Mouse (Mus musculus) midbrain, postnatal 0 days (tissue): Measurements from ENCODE around the gene Sh3pxd2b. TPM values are rescaled to one million over a fixed set of nuclear protein-coding genes. Genes with fewer than 3 reads are reported as not detected.
A peak's percentile ranks its signal among the peaks of the same experiment; 100 is the strongest.

Experiments used
- ATAC-seq: fragments of 200-750 bp; cut with Nextera tagmentation; 2 replicates; pipeline ENCODE4 v1.8.0; 2017; ENCODE audit warnings: moderate number of reproducible peaks, mild to moderate bottlenecking, moderate TSS enrichment, moderate library complexity; ENCODE audit not compliant: low FRiP score
- DNase-seq: peaks from one replicate; pipeline ENCODE4 v3.0.0-alpha.2; 2015; ENCODE audit warnings: low spot score
- H3K27ac ChIP-seq: fragments of 300-500 bp; sonication (generic); 2 replicates; pipeline ENCODE4 v1.5.1; 2014; ENCODE audit warnings: low read depth, mild to moderate bottlenecking, low read length, mixed read lengths
- H3K27me3 ChIP-seq: fragments of 300-500 bp; sonication (generic); 2 replicates; pipeline ENCODE4 v1.6.1; 2014; ENCODE audit warnings: low read length, control low read depth, mixed read lengths; ENCODE audit not compliant: insufficient read depth
- H3K36me3 ChIP-seq: fragments of 300-500 bp; sonication (generic); 2 replicates; pipeline ENCODE4 v1.6.1; 2014; ENCODE audit warnings: low read length, control low read depth, mixed read lengths; ENCODE audit not compliant: insufficient read depth
- H3K4me1 ChIP-seq: fragments of 300-500 bp; sonication (generic); 2 replicates; pipeline ENCODE4 v1.6.1; 2014; ENCODE audit warnings: mild to moderate bottlenecking, control low read depth, antibody characterized with exemption, low read length, mixed read lengths; ENCODE audit not compliant: insufficient read depth
- H3K4me2 ChIP-seq: fragments of 300-500 bp; sonication (generic); 2 replicates; pipeline ENCODE4 v1.6.1; 2014; ENCODE audit warnings: low read depth, mild to moderate bottlenecking, low read length, mixed read lengths; ENCODE audit not compliant: poor library complexity, severe bottlenecking
- H3K4me3 ChIP-seq: fragments of 300-500 bp; sonication (generic); 2 replicates; pipeline ENCODE4 v1.5.1; 2014; ENCODE audit warnings: low read depth, mild to moderate bottlenecking, low read length, moderate library complexity
- H3K9ac ChIP-seq: fragments of 300-500 bp; sonication (generic); replicated peaks from 2 replicates; pipeline ENCODE4 v1.6.1; 2014; ENCODE audit warnings: mild to moderate bottlenecking, low read length, moderate library complexity, mixed read lengths; ENCODE audit not compliant: poor library complexity, severe bottlenecking
- H3K9me3 ChIP-seq: fragments of 300-500 bp; sonication (generic); 2 replicates; pipeline ENCODE4 v1.6.1; 2016; ENCODE audit warnings: low read length, control low read depth
- CTCF ChIP-seq: IDR thresholded peaks from 2 replicates; pipeline ENCODE4 v1.5.1; 2016; ENCODE audit warnings: antibody characterized with exemption, mild to moderate bottlenecking
- WGBS: fragments of 180-500 bp; shearing (Covaris S2); extraction: QIAGEN DNeasy Blood & Tissue Kit; methylation state at CpG from one replicate; pipeline ENCODE4 v1.1.7; 2014; 5-methylcytosine and 5-hydroxymethylcytosine counted together
- polyA plus RNA-seq: library from polyadenylated mRNA; unstranded; fragments of >200 nt; fragmentation: Nextera tagmentation; extraction: Ambion mirVana; gene quantifications from 2 replicates; pipeline ENCODE4 v1.2.1, GENCODE M21; 2015
- total RNA-seq: library from RNA; depleted of rRNA; stranded (reverse); fragments of >200 nt; gene quantifications from 2 replicates; pipeline ENCODE4 v1.2.3, GENCODE M21; 2014; rRNA removed

Gene Sh3pxd2b
- total and polyA plus RNA-seq, 2 experiments from 2014 or later, result 8.7 to 47.5 TPM

DNA sequence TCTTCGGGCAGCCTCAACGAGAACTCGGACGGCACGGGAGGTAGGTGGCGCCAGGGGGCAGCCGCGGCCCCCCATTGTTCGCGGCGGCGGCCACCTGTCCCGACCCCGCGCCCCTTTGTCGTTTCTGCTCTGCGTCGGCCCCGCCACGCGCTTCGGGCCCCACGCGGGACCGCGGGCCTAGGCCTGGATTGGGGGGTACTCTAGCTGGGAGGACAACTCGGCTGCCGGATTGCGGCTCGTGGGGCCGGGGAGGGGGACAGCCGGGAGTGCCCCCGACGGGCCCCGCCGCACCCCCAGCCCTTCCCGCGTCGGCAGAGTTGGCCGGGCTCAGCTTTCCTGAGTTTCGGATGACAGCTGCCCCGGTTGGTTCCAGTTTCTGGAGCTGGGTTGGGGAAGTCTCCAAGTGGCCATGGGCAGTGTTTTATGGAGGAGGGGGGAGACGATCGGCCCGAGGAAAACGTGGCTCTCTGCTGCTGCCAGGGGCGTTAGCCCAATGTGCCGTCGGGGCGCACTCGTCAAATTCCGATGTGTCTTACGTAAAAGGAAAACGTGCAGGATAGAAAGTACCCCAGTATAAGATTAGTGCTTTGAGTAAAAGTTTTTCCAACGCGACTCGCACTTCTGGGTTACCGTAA is 108.0 kb downstream of the Sh3pxd2b start:
- Histone ChIP-seq H3K4me2 (peak overlapping the region; percentile 83), H3K4me1 (no peaks in the 10 kb centered on the region), H3K9me3 (no peaks in the 10 kb centered on the region), H3K9ac (peak overlapping the region; percentile 82), H3K4me3 (peak overlapping the region; percentile 77), H3K27ac (peak overlapping the region; percentile 93), H3K36me3 (no peaks in the 10 kb centered on the region), H3K27me3 (no peaks in the 10 kb centered on the region)
- TF ChIP-seq CTCF, result no peak
- WGBS, result under 1% methylated on average over 48 of the region's 58 CpGs
- DNase-seq (peak; percentile 46), ATAC-seq (peak; percentile 42)

DNA sequence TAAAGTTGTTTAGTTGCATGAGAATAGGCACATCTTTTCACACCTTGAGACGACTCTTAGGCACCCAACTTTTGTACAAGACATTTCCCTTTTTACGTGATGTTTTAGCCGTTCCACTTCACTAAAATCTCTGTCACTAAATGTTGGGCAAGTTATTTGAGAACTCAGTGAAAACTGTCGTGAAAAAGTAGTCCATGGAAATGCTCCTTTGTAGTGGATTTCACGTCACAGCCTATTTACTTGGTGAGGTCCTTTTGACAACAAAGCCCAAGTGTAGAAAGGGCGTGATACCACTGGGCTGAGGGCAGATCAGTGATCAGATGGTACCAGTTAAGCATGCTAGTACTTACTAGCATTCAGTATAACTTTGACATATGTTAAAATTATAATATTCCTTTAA is 108.7 kb downstream of the Sh3pxd2b start:
- Histone ChIP-seq H3K9me3 (no peaks in the 10 kb centered on the region), H3K9ac (no peak overlapping the region), H3K36me3 (no peaks in the 10 kb centered on the region), H3K27ac (no peak overlapping the region), H3K27me3 (no peaks in the 10 kb centered on the region), H3K4me2 (peak overlapping the region; percentile 83), H3K4me1 (no peaks in the 10 kb centered on the region), H3K4me3 (peak overlapping the region; percentile 77)
- ATAC-seq (no peak), DNase-seq (no peak)
- 7% methylated on average over 6 of the region's 6 CpGs for WGBS
- TF ChIP-seq CTCF, result no peak

DNA sequence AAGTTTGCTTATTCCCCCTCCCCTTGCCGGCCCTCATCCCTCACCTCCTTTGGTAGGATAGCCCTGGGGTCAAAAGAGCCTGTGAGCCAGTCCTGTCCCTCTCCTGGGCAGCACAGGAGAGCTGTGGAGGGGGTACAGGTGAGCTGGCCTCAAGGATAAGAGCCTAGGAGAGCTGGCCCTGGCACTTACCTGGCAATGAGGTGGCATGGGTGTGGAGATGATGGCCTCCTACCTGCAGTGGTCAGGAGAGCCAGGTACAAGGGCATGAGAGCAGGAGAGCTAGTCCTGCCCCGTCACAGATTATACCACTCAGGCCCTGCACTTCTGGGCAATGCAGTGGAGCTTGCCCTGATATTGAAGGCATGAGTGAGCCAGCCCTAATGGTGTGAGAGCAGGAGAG is 116.7 kb downstream of the Sh3pxd2b start:
- no peaks in the 10 kb centered on the region for H3K9me3 ChIP-seq
- H3K27me3 ChIP-seq, result no peaks in the 10 kb centered on the region
- no peaks in the 10 kb centered on the region for H3K4me1 ChIP-seq
- H3K36me3 ChIP-seq, result no peaks in the 10 kb centered on the region
- ATAC-seq (no peak), DNase-seq (no peak)
- no peak overlapping the region for H3K4me2 ChIP-seq
- no peak overlapping the region for H3K9ac ChIP-seq
- H3K27ac ChIP-seq, result no peak overlapping the region
- TF ChIP-seq CTCF, result no peak
- no peak overlapping the region for H3K4me3 ChIP-seq
- 71% methylated on average over 2 of the region's 2 CpGs for WGBS

DNA sequence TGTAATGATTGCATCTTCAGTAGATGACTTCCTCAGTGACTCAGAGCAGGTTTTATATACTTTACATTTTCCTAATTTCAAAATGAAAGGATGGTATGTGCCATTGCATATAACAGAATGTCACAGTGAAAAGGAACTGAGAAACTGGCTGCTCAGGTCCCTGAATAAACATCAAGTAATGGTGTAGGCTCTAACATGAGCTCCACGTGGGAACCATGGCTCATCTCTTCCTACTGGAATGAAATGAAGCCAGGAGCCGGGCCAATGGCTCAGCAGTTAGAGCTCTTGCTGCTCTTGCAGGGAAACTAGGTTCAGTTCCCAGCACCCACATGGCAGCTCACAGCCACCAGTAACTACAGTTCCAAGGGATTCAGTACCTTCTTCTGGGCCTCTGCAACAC is 124.3 kb downstream of the Sh3pxd2b start:
- no peaks in the 10 kb centered on the region for H3K36me3 ChIP-seq
- no peak for ATAC-seq
- 74% methylated on average over 2 of the region's 2 CpGs for WGBS

DNA sequence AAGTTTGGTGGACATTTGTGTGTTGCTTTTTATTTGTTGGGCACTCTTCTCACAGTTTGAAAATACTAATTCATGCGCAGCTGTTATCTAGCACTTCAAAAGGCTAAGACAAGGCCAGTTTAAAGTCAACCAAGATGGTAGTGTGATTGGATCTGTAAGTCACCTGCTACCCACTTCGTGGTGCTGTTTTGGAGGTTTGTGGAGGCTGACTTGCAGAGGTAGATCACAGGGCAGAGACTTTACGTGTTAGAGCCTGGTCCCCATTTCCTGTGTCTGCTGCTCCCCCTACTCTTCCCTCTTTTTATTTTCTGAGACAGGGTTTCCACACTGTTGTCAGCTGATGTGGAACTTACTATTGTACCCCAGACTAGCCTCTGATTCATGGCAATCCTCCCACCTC is 127.1 kb downstream of the Sh3pxd2b start:
- Histone ChIP-seq H3K4me3 (no peak overlapping the region), H3K9ac (no peak overlapping the region), H3K36me3 (no peaks in the 10 kb centered on the region), H3K4me2 (no peak overlapping the region), H3K27me3 (no peaks in the 10 kb centered on the region), H3K4me1 (no peaks in the 10 kb centered on the region), H3K27ac (no peak overlapping the region), H3K9me3 (no peaks in the 10 kb centered on the region)
- 86% methylated on average over 3 of the region's 3 CpGs for WGBS
- TF ChIP-seq CTCF, result no peak
- DNase-seq (no peak), ATAC-seq (no peak)

More for the DNA sequence above, 124.3 kb downstream of the Sh3pxd2b start:
- DNase-seq, result no peak
- H3K4me3 ChIP-seq, result no peak overlapping the region
- no peaks in the 10 kb centered on the region for H3K27me3 ChIP-seq
- H3K9ac ChIP-seq, result no peak overlapping the region
- no peak for TF ChIP-seq CTCF
- no peak overlapping the region for H3K4me2 ChIP-seq
- no peaks in the 10 kb centered on the region for H3K4me1 ChIP-seq
- no peak overlapping the region for H3K27ac ChIP-seq
- no peaks in the 10 kb centered on the region for H3K9me3 ChIP-seq

DNA sequence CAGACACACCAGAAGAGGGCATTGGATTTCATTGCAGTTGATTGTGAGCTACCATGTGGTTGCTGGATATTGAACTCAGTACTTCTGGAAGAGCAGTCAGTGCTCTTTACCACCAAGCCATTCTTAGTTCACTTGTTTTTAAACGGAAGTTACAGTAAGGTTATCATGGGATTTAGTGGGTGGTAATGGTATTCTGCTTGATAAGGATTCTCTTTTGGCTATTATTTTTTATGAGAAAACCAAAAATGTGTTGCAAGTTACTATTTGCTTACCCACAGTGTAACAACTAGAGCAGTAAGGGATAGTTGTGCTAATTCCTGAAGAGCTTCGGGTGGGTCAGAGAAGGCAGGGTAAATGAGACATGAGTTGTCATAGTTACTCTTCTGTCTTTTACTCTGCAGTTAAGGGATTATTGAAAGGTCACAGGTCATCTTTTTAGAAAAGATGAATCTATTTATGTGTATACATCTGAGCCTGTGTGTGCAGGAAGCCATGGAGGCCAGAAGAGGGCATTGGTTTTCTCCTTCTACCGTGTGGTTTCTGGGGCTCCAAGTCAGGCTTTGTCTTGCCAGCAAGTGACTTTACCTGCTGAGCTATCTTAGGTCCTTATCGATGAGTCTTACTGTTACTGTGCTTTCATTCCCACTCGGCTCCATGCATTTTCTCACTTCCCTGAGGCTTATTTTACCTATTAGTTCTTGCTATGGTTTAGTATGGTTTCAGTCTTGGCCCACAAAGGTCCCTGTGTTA is 128.0 kb downstream of the Sh3pxd2b start:
- Histone ChIP-seq H3K36me3 (no peaks in the 10 kb centered on the region), H3K9ac (no peak overlapping the region), H3K27ac (no peak overlapping the region), H3K4me3 (no peak overlapping the region), H3K4me2 (no peak overlapping the region), H3K9me3 (no peaks in the 10 kb centered on the region), H3K27me3 (no peaks in the 10 kb centered on the region), H3K4me1 (no peaks in the 10 kb centered on the region)
- 77% methylated on average over 5 of the region's 5 CpGs for WGBS
- DNase-seq (no peak), ATAC-seq (no peak)
- no peak for TF ChIP-seq CTCF

Other genes starting within 250 kb of the Sh3pxd2b start
- 0.33 TPM in 1 of 2 replicates, not detected in the other for gene Il9r, start 147.5 kb upstream of the Sh3pxd2b start, total RNA-seq
- gene Il9r, start 147.5 kb upstream of the Sh3pxd2b start, polyA plus RNA-seq, result 0.04 TPM in 1 of 2 replicates, not detected in the other
- 13.3 and 23.6 TPM in 2 replicates for gene Snrnp25, start 142.4 kb upstream of the Sh3pxd2b start, total RNA-seq
- gene Snrnp25, start 142.4 kb upstream of the Sh3pxd2b start, polyA plus RNA-seq, result 47.8 and 48.9 TPM in 2 replicates
- 27.4 and 55.6 TPM in 2 replicates for gene Rhbdf1, start 125.5 kb upstream of the Sh3pxd2b start, total RNA-seq
- gene Rhbdf1, start 125.5 kb upstream of the Sh3pxd2b start, polyA plus RNA-seq, result 17.6 and 21.0 TPM in 2 replicates
- 31.7 and 35.0 TPM in 2 replicates for gene Mpg, start 121.3 kb upstream of the Sh3pxd2b start, total RNA-seq
- 31.2 and 37.7 TPM in 2 replicates for gene Mpg, start 121.3 kb upstream of the Sh3pxd2b start, polyA plus RNA-seq
- 36.0 and 44.7 TPM in 2 replicates for gene Nprl3, start 80.1 kb upstream of the Sh3pxd2b start, total RNA-seq
- 35.3 and 38.6 TPM in 2 replicates for gene Nprl3, start 80.1 kb upstream of the Sh3pxd2b start, polyA plus RNA-seq
- gene Hba-x, start 71.4 kb upstream of the Sh3pxd2b start, total RNA-seq, result 0.38 TPM in 1 of 2 replicates, not detected in the other
- 0.49 TPM in 1 of 2 replicates, not detected in the other for gene Hba-x, start 71.4 kb upstream of the Sh3pxd2b start, polyA plus RNA-seq
- 562 and 930 TPM in 2 replicates for gene Hba-a1, start 64.3 kb upstream of the Sh3pxd2b start, total RNA-seq
- 470 and 497 TPM in 2 replicates for gene Hba-a1, start 64.3 kb upstream of the Sh3pxd2b start, polyA plus RNA-seq
- 1.7 and 5.9 TPM in 2 replicates for gene Hbq1b, start 60.9 kb upstream of the Sh3pxd2b start, total RNA-seq
- gene Hbq1b, start 60.9 kb upstream of the Sh3pxd2b start, polyA plus RNA-seq, result 1.9 and 3.1 TPM in 2 replicates
- 1,333 and 2,070 TPM in 2 replicates for gene Hba-a2, start 51.3 kb upstream of the Sh3pxd2b start, total RNA-seq
- 1,100 and 1,214 TPM in 2 replicates for gene Hba-a2, start 51.3 kb upstream of the Sh3pxd2b start, polyA plus RNA-seq
- 3.2 and 3.6 TPM in 2 replicates for gene Hbq1a, start 47.8 kb upstream of the Sh3pxd2b start, total RNA-seq
- 2.7 and 2.8 TPM in 2 replicates for gene Hbq1a, start 47.8 kb upstream of the Sh3pxd2b start, polyA plus RNA-seq
- 57.5 and 61.1 TPM in 2 replicates for gene Ubtd2, start 107.5 kb downstream of the Sh3pxd2b start, total RNA-seq
- gene Ubtd2, start 107.5 kb downstream of the Sh3pxd2b start, polyA plus RNA-seq, result 28.5 and 32.4 TPM in 2 replicates
- gene Efcab9, start 184.3 kb downstream of the Sh3pxd2b start, total RNA-seq, result not detected in 2 replicates
- not detected in 2 replicates for gene Efcab9, start 184.3 kb downstream of the Sh3pxd2b start, polyA plus RNA-seq
- 4.7 and 9.4 TPM in 2 replicates for gene Stk10, start 185.5 kb downstream of the Sh3pxd2b start, total RNA-seq
- 0.87 and 0.99 TPM in 2 replicates for gene Stk10, start 185.5 kb downstream of the Sh3pxd2b start, polyA plus RNA-seq